Mouse (Mus musculus) embryonic fibroblast, embryonic 13.5 days (primary cell): Measurements from ENCODE around the gene Gm15155.

ENCODE experiments used
- CTCF ChIP-seq: IDR thresholded peaks from 2 replicates; pipeline ENCODE4 v1.5.1; 2011; ENCODE audit warnings: mild to moderate bottlenecking, control low read depth, low read length, moderate library complexity, borderline replicate concordance; ENCODE audit not compliant: insufficient read depth
- POLR2A ChIP-seq: IDR thresholded peaks from 2 replicates; pipeline ENCODE4 v1.6.1; 2011; ENCODE audit warnings: low read depth, mild to moderate bottlenecking, control low read depth, low read length, moderate library complexity

- no peak for TF ChIP-seq CTCF
- TF ChIP-seq POLR2A = no peak
Observed at GRCm38 (mm10) chrX:155591490-155591889, 33.1 kb upstream of the Gm15155 start.
